Mouse (Mus musculus) gastrocnemius, adult 8-10 months (tissue): ENCODE measurements at regions not wholly inside any gene's neighbourhood (a gene's known extent, or its start where the extent isn't known, plus 50 kb on each side); places are given as distances from the start of the nearest gene placed in this dataset.
"Not testable (repeated sequence)": the region's sequence is repeated elsewhere in the genome, so short reads cannot be mapped to it uniquely, and the experiment has no call there.

Source experiments
- DNase-seq, 2 experiments: peaks; one replicate each; pipeline ENCODE4 v3.0.0; 2022; ENCODE audit warnings: low spot score in 2 of 2

GRCm38 (mm10) chr3:60798862-60799261, 203.7 kb upstream of the P2ry1 start:
- no peak for DNase-seq

- no peak for DNase-seq
These were observed 197.8 kb upstream of the P2ry1 start for GRCm38 (mm10) chr3:60804711-60805293.

DNA sequence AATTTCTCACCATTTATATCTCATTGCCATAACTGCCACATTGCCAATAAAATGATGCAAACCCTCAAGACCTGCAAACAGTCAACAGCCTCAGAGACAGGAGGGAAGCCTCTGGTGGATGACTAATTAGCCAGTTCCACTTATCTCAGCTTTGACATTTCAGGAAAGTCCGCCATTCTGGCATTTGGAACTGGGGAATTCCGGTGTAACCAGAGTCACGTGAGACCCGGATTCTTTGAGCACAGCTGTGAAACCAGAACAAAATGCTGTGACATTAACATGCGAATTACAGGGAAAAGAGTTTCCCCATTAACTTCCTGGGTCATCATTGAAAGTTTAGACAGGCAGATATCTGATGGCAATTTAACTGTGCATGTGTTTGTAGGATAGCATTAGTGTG, 190.7 kb upstream of the P2ry1 start:
- no peak for DNase-seq

GRCm38 (mm10) chr3:60813485-60813884, 189.1 kb upstream of the P2ry1 start:
- no peak for DNase-seq

DNA sequence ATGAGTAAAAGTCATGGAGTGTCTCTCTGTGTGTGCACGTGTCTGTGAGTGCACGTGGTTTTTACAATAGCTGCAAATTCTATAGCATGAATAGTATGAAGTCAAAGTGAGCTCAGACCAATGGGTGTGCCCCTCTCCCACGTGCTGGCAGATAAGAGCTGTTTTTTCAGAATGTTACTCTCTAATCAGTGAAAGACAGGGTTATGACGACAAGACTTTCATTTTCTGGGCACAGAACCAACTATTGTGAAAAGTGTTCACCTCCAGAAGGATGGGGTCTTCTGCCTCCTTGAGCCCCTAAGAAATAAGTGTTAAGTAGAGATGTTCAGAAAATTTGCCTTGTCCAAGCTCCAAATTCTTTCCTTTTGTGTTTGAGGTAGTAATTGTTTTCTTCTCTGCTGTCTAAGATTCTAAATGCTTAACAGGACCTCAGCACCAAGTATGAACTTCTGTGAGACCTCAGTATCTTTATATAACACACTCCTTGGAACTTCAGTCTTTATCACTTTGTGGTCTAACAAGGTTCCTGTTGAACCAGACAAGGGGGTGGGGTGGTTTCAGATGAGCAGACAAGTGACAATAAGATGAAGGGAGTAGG, 182.8 kb upstream of the P2ry1 start:
- DNase-seq = no peak

GRCm38 (mm10) chr3:60821463-60821862, 181.1 kb upstream of the P2ry1 start:
- no peak for DNase-seq

- no peak for DNase-seq
These were observed 175.8 kb upstream of the P2ry1 start for GRCm38 (mm10) chr3:60826759-60827158.

GRCm38 (mm10) chr3:60832385-60832784, 170.2 kb upstream of the P2ry1 start:
- DNase-seq = no peak

GRCm38 (mm10) chr3:60841895-60842294, 160.7 kb upstream of the P2ry1 start:
- DNase-seq = no peak

DNA sequence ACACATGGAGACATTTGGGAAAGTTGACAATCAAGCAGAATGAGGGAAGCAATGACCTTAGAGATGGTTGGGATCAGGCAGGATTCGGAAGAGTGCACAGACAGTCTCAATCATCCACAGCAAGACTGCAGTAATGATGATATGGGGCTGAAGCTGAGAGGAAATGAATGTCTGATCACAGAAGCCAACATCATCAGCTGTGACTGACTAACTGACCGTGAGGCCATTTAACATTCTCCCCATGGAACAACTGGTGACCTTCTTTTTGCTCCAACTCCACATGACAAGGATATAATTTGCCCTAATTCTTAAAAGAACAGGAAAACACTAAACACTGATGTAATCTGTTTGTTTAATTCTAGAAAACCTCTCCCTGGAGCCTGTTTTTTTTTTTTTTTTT, 157.3 kb upstream of the P2ry1 start:
- no peak for DNase-seq

- no peak for DNase-seq
These were observed 154.2 kb upstream of the P2ry1 start for GRCm38 (mm10) chr3:60848437-60848836.

DNA sequence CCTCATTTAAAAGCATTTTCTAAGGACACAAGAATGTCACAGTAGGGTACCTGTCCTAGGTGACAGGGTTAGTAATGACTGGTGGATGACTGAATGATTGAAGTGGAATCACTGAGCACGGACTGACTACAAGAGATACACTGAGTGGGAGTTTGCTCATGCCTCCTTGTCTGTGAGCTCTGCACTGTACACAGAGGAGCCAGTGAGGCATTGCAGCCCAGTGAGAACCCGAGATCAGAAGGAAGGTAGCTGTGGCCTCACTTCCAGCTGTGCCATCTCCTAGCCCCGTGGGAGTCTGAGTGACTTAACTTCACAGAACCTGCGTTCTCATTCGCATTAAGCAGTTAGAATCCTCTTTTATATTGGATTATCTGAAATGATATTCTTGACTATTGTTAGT, 148.8 kb upstream of the P2ry1 start:
- no peak for DNase-seq

GRCm38 (mm10) chr3:60855734-60856133, 146.9 kb upstream of the P2ry1 start:
- no peak for DNase-seq

GRCm38 (mm10) chr3:60858474-60859118, 144.0 kb upstream of the P2ry1 start:
- DNase-seq = no peak

DNA sequence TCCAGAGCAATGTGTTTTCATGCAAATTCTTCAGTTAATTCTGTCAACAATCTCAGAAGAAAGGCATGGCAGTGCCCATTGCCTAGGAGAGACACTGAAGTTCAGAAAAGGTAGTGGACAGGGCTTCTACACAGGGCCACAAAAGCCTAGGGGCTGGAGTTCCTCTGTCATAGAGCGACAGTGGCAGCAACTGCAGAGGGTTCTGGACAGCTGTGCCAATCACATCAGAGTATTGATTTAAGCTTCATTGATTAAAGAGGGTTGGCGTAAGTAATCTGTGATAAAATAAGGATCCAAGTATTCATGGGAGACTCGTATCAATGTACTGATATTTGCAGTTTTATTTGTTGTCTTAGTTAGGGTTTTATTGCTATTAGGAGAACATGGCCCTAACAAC, 143.5 kb upstream of the P2ry1 start:
- no peak for DNase-seq

GRCm38 (mm10) chr3:60876858-60877257, 125.7 kb upstream of the P2ry1 start:
- DNase-seq = not testable (repeated sequence)

- DNase-seq = no peak
These were observed 123.7 kb upstream of the P2ry1 start for GRCm38 (mm10) chr3:60878880-60879279.

DNA sequence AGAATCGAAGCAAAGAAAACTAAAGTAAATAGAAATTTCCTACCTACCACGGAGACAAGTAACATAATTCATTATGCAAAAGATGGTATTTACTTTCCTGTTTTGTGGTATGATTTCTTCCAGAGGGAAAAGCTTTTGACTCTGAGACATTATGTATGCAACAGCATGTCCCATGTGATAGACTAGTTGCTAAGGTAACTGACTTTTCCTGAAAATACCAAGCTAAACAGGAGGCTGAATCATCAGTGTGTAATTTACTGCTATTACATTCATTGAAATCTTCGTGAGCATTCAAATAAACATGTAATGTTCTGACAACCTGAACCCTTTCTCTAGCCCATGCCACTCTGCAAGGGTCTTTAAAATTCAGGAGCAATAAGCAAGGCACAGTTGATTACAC, 118.6 kb upstream of the P2ry1 start:
- no peak for DNase-seq

- DNase-seq = no peak
These were observed 113.3 kb upstream of the P2ry1 start for GRCm38 (mm10) chr3:60889191-60889861.

- no peak for DNase-seq
These were observed 104.8 kb upstream of the P2ry1 start for GRCm38 (mm10) chr3:60897628-60898269.

DNA sequence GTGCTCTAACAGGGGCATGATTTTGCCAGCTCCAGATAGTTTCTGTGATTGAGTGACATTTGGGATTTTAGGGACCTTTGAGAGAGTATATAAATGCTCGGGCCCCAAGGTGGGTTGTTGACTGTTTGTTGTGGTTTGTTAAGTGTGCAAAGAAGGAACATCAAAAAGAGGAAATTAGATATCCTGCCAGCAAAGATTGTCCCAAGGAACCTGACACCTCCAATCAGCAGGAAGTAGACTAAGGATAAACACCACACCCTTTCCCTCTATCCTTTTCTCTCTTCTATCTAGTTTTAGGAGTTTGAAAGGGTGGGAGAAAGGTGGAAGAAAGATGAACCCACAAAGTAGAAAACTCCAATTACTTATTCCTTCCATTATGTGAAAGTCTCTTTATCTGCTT, 103.9 kb upstream of the P2ry1 start:
- DNase-seq = no peak

DNA sequence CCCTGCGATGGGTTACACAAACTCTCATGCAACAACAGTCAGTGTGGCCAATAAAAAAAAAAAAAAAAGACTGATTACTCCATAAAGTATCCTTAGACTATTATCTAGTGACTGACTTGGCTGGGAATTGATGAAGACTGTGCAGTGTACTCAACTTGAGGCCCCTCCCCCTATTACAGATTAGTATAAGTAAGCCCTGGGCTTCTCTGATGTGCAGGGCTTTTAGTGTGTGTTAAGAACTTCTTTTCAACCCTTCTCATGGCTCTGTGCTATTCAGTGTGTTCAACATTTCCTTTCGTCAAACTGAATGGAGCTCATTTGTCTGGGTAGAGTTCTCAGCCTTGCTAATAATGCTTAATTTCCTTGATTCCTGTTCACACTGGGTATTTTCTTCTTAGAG, 101.0 kb upstream of the P2ry1 start:
- no peak for DNase-seq
